Mouse (Mus musculus) hindbrain, embryonic 13.5 days (tissue): ENCODE data around the gene Nr5a2. TPM values are rescaled to one million over a fixed set of nuclear protein-coding genes. Genes with fewer than 3 reads are reported as not detected.
"Not testable (repeated sequence)": the region's sequence is repeated elsewhere in the genome, so short reads cannot be mapped to it uniquely, and the experiment has no call there.

Source experiments
- ATAC-seq: fragments of 200-750 bp; cut with Nextera tagmentation; 2 replicates; pipeline ENCODE4 v1.8.0; 2017; ENCODE audit warnings: moderate TSS enrichment; ENCODE audit not compliant: low FRiP score
- H3K27ac ChIP-seq: fragments of 300-500 bp; sonication (generic); 2 replicates; pipeline ENCODE4 v1.5.1; 2015; ENCODE audit warnings: inconsistent platforms, mild to moderate bottlenecking, moderate library complexity
- H3K27me3 ChIP-seq: fragments of 300-500 bp; sonication (generic); 2 replicates; pipeline ENCODE4 v1.6.1; 2015; ENCODE audit warnings: mild to moderate bottlenecking, inconsistent platforms
- H3K36me3 ChIP-seq: fragments of 300-500 bp; sonication (generic); 2 replicates; pipeline ENCODE4 v1.6.1; 2015; ENCODE audit warnings: mild to moderate bottlenecking, inconsistent platforms
- H3K4me1 ChIP-seq: fragments of 300-500 bp; sonication (generic); replicated peaks from 2 replicates; pipeline ENCODE4 v1.6.1; 2015; ENCODE audit warnings: inconsistent platforms
- H3K4me2 ChIP-seq: fragments of 300-500 bp; sonication (generic); 2 replicates; pipeline ENCODE4 v1.6.1; 2015; ENCODE audit warnings: inconsistent platforms, mild to moderate bottlenecking, moderate library complexity
- H3K4me3 ChIP-seq: fragments of 300-500 bp; sonication (generic); 2 replicates; pipeline ENCODE4 v1.5.1; 2015; ENCODE audit warnings: mild to moderate bottlenecking, inconsistent platforms
- H3K9ac ChIP-seq: fragments of 300-500 bp; sonication (generic); 2 replicates; pipeline ENCODE4 v1.6.1; 2015; ENCODE audit warnings: mild to moderate bottlenecking, inconsistent platforms
- H3K9me3 ChIP-seq: fragments of 300-500 bp; sonication (generic); 2 replicates; pipeline ENCODE4 v1.6.1; 2016; ENCODE audit warnings: inconsistent platforms
- WGBS: fragments of 180-500 bp; shearing (Covaris S2); methylation state at CpG from one replicate; pipeline ENCODE4 v1.1.7; 2015; 5-methylcytosine and 5-hydroxymethylcytosine counted together
- polyA plus RNA-seq: library from polyadenylated mRNA; unstranded; fragments of >200 nt; fragmentation: Nextera tagmentation; extraction: Ambion mirVana; gene quantifications from 2 replicates; pipeline ENCODE4 v1.2.1, GENCODE M21; 2015

Nr5a2 gene
- polyA plus RNA-seq, 1 experiment from 2014 or later: 0.64 TPM

GRCm38 (mm10) chr1:136796361-136797090 lies 163.7 kb downstream of the Nr5a2 start:
- ATAC-seq: no peak
- H3K27me3 ChIP-seq: 0 out of 2 replicates have a peak, but pooled peaks cover 4% of the 10 kb centered on the region
- H3K4me2 ChIP-seq: no peak overlapping the region
- no peak overlapping the region for H3K4me3 ChIP-seq
- H3K27ac ChIP-seq: no peak overlapping the region
- H3K36me3 ChIP-seq: no peaks in the 10 kb centered on the region
- H3K9ac ChIP-seq: no peak overlapping the region
- H3K9me3 ChIP-seq: no peaks in the 10 kb centered on the region
- WGBS: 45% methylated on average over 17 of the region's 17 CpGs
- no peaks in the 10 kb centered on the region for H3K4me1 ChIP-seq

- ATAC-seq, H3K4me1 ChIP-seq, H3K4me2 ChIP-seq, H3K9me3 ChIP-seq, H3K36me3 ChIP-seq, H3K27ac ChIP-seq, H3K27me3 ChIP-seq, H3K4me3 ChIP-seq, H3K9ac ChIP-seq: not testable (repeated sequence)
- 93% methylated on average over 12 of the region's 12 CpGs for WGBS
Measured at GRCm38 (mm10) chr1:136792957-136793883, 167.0 kb downstream of the Nr5a2 start.
